Mouse (Mus musculus) thymus, adult 2 months (tissue): ENCODE data around the gene Mrps18a.

Source experiments
- CTCF ChIP-seq: fragments of 200-500 bp; IDR thresholded peaks from 2 replicates; pipeline ENCODE4 v1.5.1; 2012; ENCODE audit warnings: mild to moderate bottlenecking, control low read depth, low read length, moderate library complexity, borderline replicate concordance; ENCODE audit not compliant: control insufficient read depth, poor library complexity, insufficient read depth; ENCODE audit errors: extremely low read depth
- POLR2A ChIP-seq: fragments of 200-500 bp; IDR thresholded peaks from 2 replicates; pipeline ENCODE4 v1.6.1; 2012; ENCODE audit warnings: mild to moderate bottlenecking, low read length, control low read depth, moderate library complexity; ENCODE audit not compliant: control insufficient read depth, poor library complexity, insufficient read depth; ENCODE audit errors: extremely low read depth

- TF ChIP-seq CTCF, result no peak
- no peak for TF ChIP-seq POLR2A
These were observed 45.9 kb downstream of the Mrps18a start for GRCm38 (mm10) chr17:46156680-46157079.
